26 mouse cellular contexts compared by ENCODE assay signal in the genomic region with DNA sequence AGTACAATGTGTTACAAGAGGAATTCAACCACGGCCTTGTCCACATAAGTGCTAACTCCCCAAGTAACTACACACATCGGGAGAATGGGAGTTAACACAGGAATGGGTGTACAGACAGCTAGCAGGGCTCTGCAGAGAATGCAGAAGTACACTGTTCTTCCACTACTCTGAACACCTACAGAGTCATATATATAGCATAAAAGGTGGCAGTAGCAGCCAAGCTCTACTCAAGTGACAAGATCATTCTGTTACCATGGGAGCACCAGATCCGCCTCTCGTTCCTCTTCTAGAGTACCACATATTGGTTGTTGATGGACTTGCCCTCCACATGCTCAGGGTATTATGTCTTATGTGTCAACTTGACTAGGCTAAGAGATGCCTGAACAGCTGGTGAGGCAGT.
DNase-seq lines count a peak whose midpoint lies in the region; ATAC-seq and TF ChIP-seq lines count a peak whose summit lies in the region.
"Had no signal": no experiment of that assay in that cellular context is flagged by ENCODE, and none has a peak within 500 bp of the region (broad histone marks: within the 10 kb centered on the region; RNA-seq: fewer than 3 reads in every experiment).

No protein-coding gene starts in this region.

- ATAC-seq in intestine, embryonic 15.5 days: peak; percentile 37; the same call in 1 of the 2 replicates
- ATAC-seq in intestine, postnatal 0 days: no peak
- ATAC-seq: CD4-positive, CD25-positive, alpha-beta regulatory T cell, adult 4 months; forebrain, embryonic 15.5 days; liver, embryonic 12.5 days had no signal

- H3K9ac ChIP-seq in intestine, embryonic 15.5 days: no peak overlapping the region
- no peak overlapping the region for H3K9ac ChIP-seq in intestine, postnatal 0 days (ENCODE audit: low read depth, low read length)
- H3K9ac ChIP-seq: forebrain, embryonic 15.5 days; heart, embryonic 13.5 days; limb, embryonic 12.5 days; liver, embryonic 12.5 days; lung, embryonic 15.5 days had no signal

- DNase-seq in right cerebral cortex, adult 18-20 months: peak; percentile 63
- DNase-seq in right cerebral cortex, postnatal 4 days: no peak
- no peak for DNase-seq in left cerebral cortex, adult 2 months (ENCODE audit: extremely low spot score in 1 of 2, low spot score in 2 of 2)
- peak; percentile 71 for DNase-seq in telencephalon, adult 2 months (ENCODE audit: low read depth, low spot score)
- no peak for DNase-seq in lung, postnatal 25 days (ENCODE audit: low spot score)
- DNase-seq: adrenal gland, postnatal 36 days; cerebellum, adult 11 months; cerebellum, adult 9-11 months; gastrocnemius, postnatal 36 days; heart, adult 2 months; heart, postnatal 14 days; kidney, adult 8-10 months; kidney, postnatal 10 days; lung, postnatal 4 days; midbrain, embryonic 14.5 days; thymus, adult 2 months; thymus, postnatal 4 days had no signal

- no peak overlapping the region for H3K4me2 ChIP-seq in intestine, embryonic 15.5 days (replicated peaks)
- H3K4me2 ChIP-seq in intestine, postnatal 0 days (replicated peaks; ENCODE audit: low read depth): no peak overlapping the region
- H3K4me2 ChIP-seq: forebrain, embryonic 15.5 days; heart, embryonic 13.5 days; limb, embryonic 12.5 days; liver, embryonic 12.5 days; lung, embryonic 15.5 days had no signal

- no peak overlapping the region for H3K27ac ChIP-seq in intestine, embryonic 15.5 days
- H3K27ac ChIP-seq in intestine, postnatal 0 days (ENCODE audit: low read depth, low read length): no peak overlapping the region
- H3K27ac ChIP-seq in left cerebral cortex, adult 2 months: 0 out of 2 replicates have a peak overlapping the region, but pooled peaks have one; percentile 17
- H3K27ac ChIP-seq: embryonic facial prominence, embryonic 10.5 days; forebrain, embryonic 15.5 days; heart, adult 2 months; heart, embryonic 13.5 days; limb, embryonic 12.5 days; liver, embryonic 12.5 days; lung, embryonic 15.5 days had no signal

- H3K9me3 ChIP-seq in intestine, embryonic 15.5 days: no peaks in the 10 kb centered on the region
- H3K9me3 ChIP-seq in intestine, postnatal 0 days (ENCODE audit: control insufficient read depth): no peaks in the 10 kb centered on the region
- H3K9me3 ChIP-seq: embryonic facial prominence, embryonic 10.5 days; forebrain, embryonic 15.5 days; heart, embryonic 13.5 days; limb, embryonic 12.5 days; liver, embryonic 12.5 days; lung, embryonic 15.5 days had no signal

- TF ChIP-seq CTCF in intestine, postnatal 0 days (IDR thresholded peaks at IDR 0.05; ENCODE audit: low read depth): no peak
- no peak; the same call in 1 of the 2 replicates for TF ChIP-seq CTCF in left cerebral cortex, adult 2 months (IDR thresholded peaks at IDR 0.05)

- intact Hi-C loops in left cerebral cortex, adult 2 months (cut with DNase I): no loop called here

- H3K36me3 ChIP-seq in intestine, embryonic 15.5 days: 0 out of 2 replicates have a peak, but pooled peaks cover under 1% of the 10 kb centered on the region
- no peaks in the 10 kb centered on the region for H3K36me3 ChIP-seq in intestine, postnatal 0 days (ENCODE audit: control insufficient read depth, insufficient read depth)
- H3K36me3 ChIP-seq: embryonic facial prominence, embryonic 10.5 days; forebrain, embryonic 15.5 days; heart, embryonic 13.5 days; limb, embryonic 12.5 days; liver, embryonic 12.5 days; lung, embryonic 15.5 days had no signal

- no peaks in the 10 kb centered on the region for H3K4me1 ChIP-seq in intestine, embryonic 15.5 days (replicated peaks)
- 0 out of 2 replicates have a peak, but pooled peaks cover 3% of the 10 kb centered on the region for H3K4me1 ChIP-seq in intestine, postnatal 0 days (replicated peaks; ENCODE audit: control insufficient read depth, insufficient read depth, low read length)
- H3K4me1 ChIP-seq: embryonic facial prominence, embryonic 10.5 days; forebrain, embryonic 15.5 days; heart, embryonic 13.5 days; limb, embryonic 12.5 days; liver, embryonic 12.5 days; lung, embryonic 15.5 days had no signal

- 82% methylated on average over 4 of the region's 4 CpGs for WGBS in intestine, embryonic 15.5 days
- WGBS in intestine, postnatal 0 days: 78% methylated on average over 4 of the region's 4 CpGs

- no peaks in the 10 kb centered on the region for H3K27me3 ChIP-seq in intestine, embryonic 15.5 days (replicated peaks)
- no peaks in the 10 kb centered on the region for H3K27me3 ChIP-seq in intestine, postnatal 0 days (replicated peaks; ENCODE audit: control insufficient read depth, insufficient read depth, low read length)
- H3K27me3 ChIP-seq: forebrain, embryonic 15.5 days; heart, embryonic 13.5 days; limb, embryonic 12.5 days; liver, embryonic 12.5 days; lung, embryonic 15.5 days had no signal

- no peak overlapping the region for H3K4me3 ChIP-seq in intestine, embryonic 15.5 days (replicated peaks)
- no peak overlapping the region for H3K4me3 ChIP-seq in intestine, postnatal 0 days (ENCODE audit: low read depth, low read length)
- H3K4me3 ChIP-seq in left cerebral cortex, adult 2 months: no peak overlapping the region
- H3K4me3 ChIP-seq: embryonic facial prominence, embryonic 10.5 days; forebrain, embryonic 15.5 days; heart, adult 2 months; heart, embryonic 13.5 days; limb, embryonic 12.5 days; liver, embryonic 12.5 days; lung, embryonic 15.5 days had no signal

Comparison
In these comparisons a context has a peak if more than half of its experiments do, and no peak if none do; other contexts are left out.
1. DNase-seq: peak in right cerebral cortex, adult 18-20 months (single experiment) and telencephalon, adult 2 months (single experiment); none in right cerebral cortex, postnatal 4 days (single experiment), left cerebral cortex, adult 2 months (0 of 2) and lung, postnatal 25 days (single experiment).